Mouse (Mus musculus) stomach, embryonic 16.5 days (tissue): ENCODE data around the gene Tmem126a. TPM values are rescaled to one million over a fixed set of nuclear protein-coding genes. Genes with fewer than 3 reads are reported as not detected.

Source experiments
- ATAC-seq: fragments of 200-750 bp; cut with Nextera tagmentation; 2 replicates; pipeline ENCODE4 v1.8.0; 2017; ENCODE audit warnings: moderate number of reproducible peaks, moderate TSS enrichment; ENCODE audit not compliant: insufficient read depth, low FRiP score
- H3K27ac ChIP-seq: fragments of 300-500 bp; sonication (generic); 2 replicates; pipeline ENCODE4 v1.5.1; 2014; ENCODE audit warnings: low read length
- H3K27me3 ChIP-seq: fragments of 300-500 bp; sonication (generic); 2 replicates; pipeline ENCODE4 v1.6.1; 2014; ENCODE audit warnings: low read length, control low read depth, mixed read lengths; ENCODE audit not compliant: control insufficient read depth, insufficient read depth
- H3K36me3 ChIP-seq: fragments of 300-500 bp; sonication (generic); 2 replicates; pipeline ENCODE4 v1.6.1; 2014; ENCODE audit warnings: low read length; ENCODE audit not compliant: control insufficient read depth, insufficient read depth
- H3K4me1 ChIP-seq: fragments of 300-500 bp; sonication (generic); 2 replicates; pipeline ENCODE4 v1.6.1; 2014; ENCODE audit warnings: low read length, control low read depth, mixed read lengths; ENCODE audit not compliant: control insufficient read depth, insufficient read depth
- H3K4me2 ChIP-seq: fragments of 300-500 bp; sonication (generic); 2 replicates; pipeline ENCODE4 v1.6.1; 2014; ENCODE audit warnings: low read depth, low read length, mixed read lengths
- H3K4me3 ChIP-seq: fragments of 300-500 bp; sonication (generic); replicated peaks from 2 replicates; pipeline ENCODE4 v1.5.1; 2014; ENCODE audit warnings: mild to moderate bottlenecking, low read length
- H3K9ac ChIP-seq: fragments of 300-500 bp; sonication (generic); 2 replicates; pipeline ENCODE4 v1.6.1; 2014; ENCODE audit warnings: low read length
- H3K9me3 ChIP-seq: fragments of 300-500 bp; sonication (generic); replicated peaks from 2 replicates; pipeline ENCODE4 v1.6.1; 2016; ENCODE audit warnings: low read length, control low read depth; ENCODE audit not compliant: control insufficient read depth
- WGBS: fragments of 180-500 bp; shearing (Covaris S2); extraction: QIAGEN DNeasy Blood & Tissue Kit; methylation state at CpG from one replicate; pipeline ENCODE4 v1.1.7; 2014; 5-methylcytosine and 5-hydroxymethylcytosine counted together
- polyA plus RNA-seq: library from polyadenylated mRNA; unstranded; fragments of >200 nt; fragmentation: Nextera tagmentation; extraction: Ambion mirVana; gene quantifications from 2 replicates; pipeline ENCODE4 v1.2.1, GENCODE M21; 2015

Gene Tmem126a
- polyA plus RNA-seq: 93.4 and 104 TPM in 2 replicates

GRCm38 (mm10) chr7:90456845-90457468, at the start of gene Tmem126a:
Tmem126a (minus strand) TSS chr7:90457229.
- H3K9ac ChIP-seq: peak within 1 kb of the TSS; percentile 79
- no peaks in the 10 kb centered on the region for H3K9me3 ChIP-seq
- no peaks in the 10 kb centered on the region for H3K27me3 ChIP-seq
- peaks cover 8% of the 10 kb centered on the region; the same call in 1 of the 2 replicates for H3K4me1 ChIP-seq
- H3K4me3 ChIP-seq: peak within 1 kb of the TSS; percentile 66
- H3K4me2 ChIP-seq: peak within 1 kb of the TSS; percentile 56
- H3K27ac ChIP-seq: peak within 1 kb of the TSS; percentile 87
- peak; percentile 96 for ATAC-seq
- H3K36me3 ChIP-seq: 0 out of 2 replicates have a peak, but pooled peaks cover 3% of the 10 kb centered on the region
- under 1% methylated on average over 41 of the region's 41 CpGs for WGBS

- Histone ChIP-seq H3K9me3 (no peaks in the 10 kb centered on the region), H3K4me2 (no peak overlapping the region), H3K27me3 (peaks cover 1% of the 10 kb centered on the region), H3K4me3 (no peak overlapping the region), H3K4me1 (no peaks in the 10 kb centered on the region), H3K27ac (no peak overlapping the region), H3K36me3 (no peaks in the 10 kb centered on the region), H3K9ac (no peak overlapping the region)
- no peak for ATAC-seq
- 85% methylated on average over 2 of the region's 2 CpGs for WGBS
Measured at GRCm38 (mm10) chr7:90482607-90483006, 25.6 kb upstream of the Tmem126a start.

- peak within 1 kb of the TSS; percentile 81 for H3K9ac ChIP-seq
- H3K4me2 ChIP-seq: peak within 1 kb of the TSS; percentile 82
- H3K4me3 ChIP-seq: peak within 1 kb of the TSS; percentile 67
- H3K9me3 ChIP-seq: no peaks in the 10 kb centered on the region
- peaks cover 7% of the 10 kb centered on the region; the same call in 1 of the 2 replicates for H3K4me1 ChIP-seq
- peak within 1 kb of the TSS; percentile 67 for H3K27ac ChIP-seq
- no peak; the same call in 1 of the 2 replicates for ATAC-seq
- under 1% methylated on average over 32 of the region's 32 CpGs for WGBS
- no peaks in the 10 kb centered on the region for H3K36me3 ChIP-seq
- H3K27me3 ChIP-seq: peaks cover 3% of the 10 kb centered on the region
Measured at GRCm38 (mm10) chr7:90476313-90477245, 19.6 kb upstream of the Tmem126a start, which contains the start of gene Dlg2. Dlg2 (plus strand) TSS chr7:90476672.

GRCm38 (mm10) chr7:90475793-90476312, 18.8 kb upstream of the Tmem126a start, which contains the start of gene Tmem126b:
Tmem126b (minus strand) TSS chr7:90476001.
- under 1% methylated on average over 36 of the region's 36 CpGs for WGBS
- H3K27ac ChIP-seq: peak within 1 kb of the TSS; percentile 67
- no peaks in the 10 kb centered on the region for H3K9me3 ChIP-seq
- H3K4me3 ChIP-seq: peak within 1 kb of the TSS; percentile 67
- peak; percentile 100 for ATAC-seq
- H3K9ac ChIP-seq: peak within 1 kb of the TSS; percentile 81
- no peaks in the 10 kb centered on the region for H3K36me3 ChIP-seq
- peak within 1 kb of the TSS; percentile 82 for H3K4me2 ChIP-seq
- H3K27me3 ChIP-seq: peaks cover 3% of the 10 kb centered on the region
- peaks cover 7% of the 10 kb centered on the region; the same call in 1 of the 2 replicates for H3K4me1 ChIP-seq

- Histone ChIP-seq H3K27ac (no peak overlapping the region), H3K27me3 (peaks cover 3% of the 10 kb centered on the region), H3K9me3 (no peaks in the 10 kb centered on the region), H3K9ac (no peak overlapping the region), H3K4me2 (no peak overlapping the region), H3K4me3 (no peak overlapping the region), H3K36me3 (no peaks in the 10 kb centered on the region), H3K4me1 (peaks cover 7% of the 10 kb centered on the region; the same call in 1 of the 2 replicates)
- no peak for ATAC-seq
- WGBS: 50% methylated on average over 2 of the region's 2 CpGs
Measured at GRCm38 (mm10) chr7:90473511-90473910, 16.5 kb upstream of the Tmem126a start.

GRCm38 (mm10) chr7:90461441-90461840, 4.4 kb upstream of the Tmem126a start:
- H3K9me3 ChIP-seq: no peaks in the 10 kb centered on the region
- no peak overlapping the region for H3K9ac ChIP-seq
- no peaks in the 10 kb centered on the region for H3K36me3 ChIP-seq
- no peaks in the 10 kb centered on the region for H3K27me3 ChIP-seq
- no peak overlapping the region for H3K4me2 ChIP-seq
- no peaks in the 10 kb centered on the region for H3K4me1 ChIP-seq
- ATAC-seq: no peak
- H3K27ac ChIP-seq: no peak overlapping the region
- WGBS: 89% methylated on average over 5 of the region's 5 CpGs
- no peak overlapping the region for H3K4me3 ChIP-seq

- Histone ChIP-seq H3K4me2 (no peak overlapping the region), H3K27ac (no peak overlapping the region), H3K36me3 (no peaks in the 10 kb centered on the region), H3K4me3 (no peak overlapping the region), H3K27me3 (no peaks in the 10 kb centered on the region), H3K9ac (no peak overlapping the region), H3K4me1 (peaks cover 4% of the 10 kb centered on the region; the same call in 1 of the 2 replicates), H3K9me3 (no peaks in the 10 kb centered on the region)
- ATAC-seq: no peak
- WGBS: 18% methylated on average over 14 of the region's 14 CpGs
Measured at GRCm38 (mm10) chr7:90460930-90461329, 3.9 kb upstream of the Tmem126a start.

GRCm38 (mm10) chr7:90460330-90460729, 3.3 kb upstream of the Tmem126a start:
- ATAC-seq: no peak
- H3K4me2 ChIP-seq: no peak overlapping the region
- H3K4me1 ChIP-seq: peaks cover 8% of the 10 kb centered on the region; the same call in 1 of the 2 replicates
- H3K9me3 ChIP-seq: no peaks in the 10 kb centered on the region
- H3K4me3 ChIP-seq: no peak overlapping the region
- no peaks in the 10 kb centered on the region for H3K27me3 ChIP-seq
- 45% methylated on average over 10 of the region's 10 CpGs for WGBS
- H3K9ac ChIP-seq: no peak overlapping the region
- H3K27ac ChIP-seq: no peak overlapping the region
- no peaks in the 10 kb centered on the region for H3K36me3 ChIP-seq
